Mouse (Mus musculus) layer of hippocampus, adult 2 months (tissue): ENCODE measurements around the gene Sspn. TPM values are rescaled to one million over a fixed set of nuclear protein-coding genes. Genes with fewer than 3 reads are reported as not detected.
A peak's percentile ranks its signal among the peaks of the same experiment; 100 is the strongest.

Experiments used
- DNase-seq, 2 experiments: peaks; one replicate each; pipeline ENCODE4 v3.0.0; 2022; ENCODE audit warnings: low spot score in 2 of 2
- H3K27ac ChIP-seq: fragments of 200-600 bp; 2 replicates; pipeline ENCODE4 v1.8.1; 2022
- H3K4me3 ChIP-seq: fragments of 200-600 bp; 2 replicates; pipeline ENCODE4 v1.8.1; 2022; ENCODE audit warnings: mild to moderate bottlenecking
- CTCF ChIP-seq: fragments of 200-600 bp; conservative IDR thresholded peaks from 2 replicates; pipeline ENCODE4 v1.8.1; 2022; ENCODE audit warnings: antibody characterized with exemption, mild to moderate bottlenecking, moderate library complexity
- total RNA-seq, 2 experiments: library from RNA; stranded (reverse); gene quantifications; 2 replicates each; pipeline ENCODE4 v1.2.3; 2021

Gene Sspn
- total RNA-seq, 2 experiments from 2014 or later, result 4.9 TPM

DNA sequence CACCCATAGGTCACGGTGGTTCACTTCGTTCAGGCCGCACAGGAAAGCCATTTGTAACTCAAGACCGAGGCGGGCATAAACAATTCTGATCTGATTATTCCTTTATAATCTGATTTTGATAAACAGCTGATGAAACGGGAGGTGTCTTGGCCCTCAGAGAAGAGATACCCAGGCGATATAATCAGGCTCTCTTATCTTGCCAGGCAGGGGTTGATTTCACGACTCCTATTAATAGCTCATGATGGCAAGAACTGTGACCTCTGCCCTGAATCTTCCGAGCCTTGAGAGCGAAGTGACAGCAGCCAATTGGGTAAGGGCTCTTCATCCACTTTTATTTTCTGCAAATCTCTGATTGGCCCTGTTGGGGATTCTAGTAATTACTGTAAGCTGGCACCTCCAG, 37.4 kb downstream of the Sspn start:
- H3K27ac ChIP-seq, result peak overlapping the region; percentile 61; the same call in 1 of the 2 replicates
- TF ChIP-seq CTCF, result no peak
- no peak for DNase-seq
- no peak overlapping the region for H3K4me3 ChIP-seq

DNA sequence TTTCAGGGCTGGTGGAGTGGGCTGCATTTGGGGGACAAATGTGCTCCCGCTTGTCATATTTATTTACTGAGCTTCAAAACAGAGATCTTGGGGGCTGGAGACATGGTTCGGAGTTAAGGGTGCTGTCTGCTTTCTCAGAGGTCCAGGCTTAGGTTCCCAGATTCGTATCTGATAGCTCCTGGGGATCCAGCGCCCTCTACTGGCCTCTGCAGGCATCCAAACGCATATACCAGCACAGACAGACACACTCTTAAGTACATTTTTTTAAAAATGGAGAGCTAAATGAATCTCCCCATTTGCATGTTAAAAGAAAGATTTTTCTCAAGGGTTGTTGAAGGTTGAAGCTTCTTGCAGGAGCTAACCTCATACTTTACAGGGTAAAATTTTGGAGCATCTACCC, 38.1 kb downstream of the Sspn start:
- peak; percentile 57 for TF ChIP-seq CTCF
- DNase-seq, result no peak
- no peak overlapping the region for H3K27ac ChIP-seq
- H3K4me3 ChIP-seq, result no peak overlapping the region

DNA sequence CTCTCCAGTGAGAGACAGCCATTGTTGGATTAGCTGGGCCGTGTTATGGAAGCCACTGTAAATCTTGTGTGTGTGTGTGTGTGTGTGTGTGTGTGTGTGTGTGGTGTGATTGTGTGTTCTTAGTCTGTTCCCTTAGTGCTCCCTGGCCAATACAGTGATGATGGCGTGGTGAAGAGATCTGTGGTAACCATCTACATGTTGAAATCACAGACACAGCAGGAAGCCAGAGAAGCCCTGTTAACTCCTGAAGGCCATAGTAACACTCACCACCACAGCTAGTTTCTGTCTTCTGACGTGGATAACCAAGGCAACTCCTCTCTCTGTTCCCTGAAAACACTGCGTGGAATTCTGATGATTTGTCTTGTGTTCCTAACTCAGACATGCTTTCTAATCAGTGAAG, 40.7 kb downstream of the Sspn start:
- DNase-seq, result no peak
- Histone ChIP-seq H3K27ac (no peak overlapping the region), H3K4me3 (no peak overlapping the region)
- no peak for TF ChIP-seq CTCF

DNA sequence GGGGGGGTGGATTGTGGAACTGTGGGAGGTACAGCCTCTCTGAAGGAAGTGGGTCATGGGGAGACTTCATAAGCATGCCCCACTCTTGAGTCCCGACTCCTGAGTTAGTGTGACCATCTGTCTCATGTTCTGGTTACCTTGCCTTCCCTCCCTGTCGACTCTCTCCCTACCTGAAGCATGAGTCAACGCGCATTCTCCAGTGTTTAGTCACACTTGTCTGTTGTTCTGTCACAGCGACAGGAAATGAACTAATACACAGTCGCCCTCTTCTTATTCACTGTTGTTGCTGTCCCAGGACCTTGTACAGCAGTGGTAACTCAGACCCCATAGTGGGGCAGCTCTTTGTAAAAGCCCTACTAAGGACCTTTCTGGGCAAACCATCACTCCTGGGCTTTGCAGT, 41.4 kb downstream of the Sspn start:
- DNase-seq, result no peak
- no peak overlapping the region for H3K4me3 ChIP-seq
- no peak for TF ChIP-seq CTCF
- H3K27ac ChIP-seq, result no peak overlapping the region

DNA sequence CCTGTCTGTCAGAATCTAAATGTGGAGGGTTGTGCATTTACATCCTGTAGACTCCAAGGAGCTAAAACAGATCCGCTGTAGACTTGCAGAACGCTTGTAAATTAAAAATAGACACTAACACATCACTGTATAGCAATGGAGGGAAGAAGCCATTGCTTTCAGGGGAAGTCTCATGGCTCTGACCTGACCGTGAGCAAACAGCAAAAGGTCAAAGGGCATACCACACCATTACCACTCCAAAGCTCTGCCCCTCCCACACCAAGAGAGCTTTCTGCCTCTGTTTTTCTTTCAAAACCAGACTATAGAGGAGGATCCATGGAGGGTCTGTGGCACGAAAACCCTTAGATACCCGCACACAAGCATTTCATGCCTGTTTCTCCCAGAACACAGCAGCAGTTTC, 41.9 kb downstream of the Sspn start:
- Histone ChIP-seq H3K27ac (no peak overlapping the region), H3K4me3 (no peak overlapping the region)
- no peak for TF ChIP-seq CTCF
- DNase-seq, result no peak

DNA sequence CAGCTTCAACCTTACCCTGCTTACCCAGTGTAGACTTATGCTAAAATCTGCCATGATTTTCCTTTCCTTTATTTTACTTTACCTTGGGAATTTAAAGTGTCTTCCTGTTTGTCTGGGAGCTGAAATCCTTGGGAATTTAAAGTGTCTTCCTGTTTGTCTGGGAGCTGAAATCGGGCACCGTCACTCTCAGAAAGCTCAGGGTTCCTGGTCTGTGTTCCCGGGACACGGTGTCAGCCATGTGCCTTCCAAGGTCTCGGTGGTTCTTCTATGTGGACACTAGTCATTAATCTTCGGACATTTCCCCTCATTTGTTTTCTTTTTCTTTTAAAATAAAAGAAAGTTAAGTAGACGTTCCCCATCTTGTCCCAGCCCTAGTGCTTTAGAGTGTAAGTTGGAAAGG, 43.3 kb downstream of the Sspn start:
- H3K4me3 ChIP-seq, result no peak overlapping the region
- no peak for DNase-seq
- TF ChIP-seq CTCF, result no peak

DNA sequence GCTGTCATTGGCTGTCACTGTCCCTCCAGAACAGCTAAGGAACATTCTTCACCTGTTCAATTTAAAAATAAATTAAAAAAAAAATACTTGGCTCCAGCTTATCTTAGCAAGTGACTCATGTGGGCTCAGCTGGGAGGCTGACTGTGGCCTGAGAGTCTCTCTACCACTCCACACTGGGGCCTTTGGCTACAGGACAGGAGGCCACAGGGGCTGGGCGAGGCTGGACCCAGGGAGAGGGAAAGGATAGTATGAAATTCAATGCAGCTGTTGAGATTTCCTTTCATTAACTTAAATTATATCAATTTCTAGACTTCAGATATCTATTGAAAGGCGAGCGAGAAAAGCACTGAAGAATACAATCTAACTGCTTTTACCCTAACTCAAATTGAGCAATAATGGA, 45.9 kb downstream of the Sspn start:
- Histone ChIP-seq H3K27ac (no peak overlapping the region), H3K4me3 (no peak overlapping the region)
- DNase-seq, result no peak
- TF ChIP-seq CTCF, result no peak

More for the DNA sequence above, 43.3 kb downstream of the Sspn start:
- H3K27ac ChIP-seq, result no peak overlapping the region

DNA sequence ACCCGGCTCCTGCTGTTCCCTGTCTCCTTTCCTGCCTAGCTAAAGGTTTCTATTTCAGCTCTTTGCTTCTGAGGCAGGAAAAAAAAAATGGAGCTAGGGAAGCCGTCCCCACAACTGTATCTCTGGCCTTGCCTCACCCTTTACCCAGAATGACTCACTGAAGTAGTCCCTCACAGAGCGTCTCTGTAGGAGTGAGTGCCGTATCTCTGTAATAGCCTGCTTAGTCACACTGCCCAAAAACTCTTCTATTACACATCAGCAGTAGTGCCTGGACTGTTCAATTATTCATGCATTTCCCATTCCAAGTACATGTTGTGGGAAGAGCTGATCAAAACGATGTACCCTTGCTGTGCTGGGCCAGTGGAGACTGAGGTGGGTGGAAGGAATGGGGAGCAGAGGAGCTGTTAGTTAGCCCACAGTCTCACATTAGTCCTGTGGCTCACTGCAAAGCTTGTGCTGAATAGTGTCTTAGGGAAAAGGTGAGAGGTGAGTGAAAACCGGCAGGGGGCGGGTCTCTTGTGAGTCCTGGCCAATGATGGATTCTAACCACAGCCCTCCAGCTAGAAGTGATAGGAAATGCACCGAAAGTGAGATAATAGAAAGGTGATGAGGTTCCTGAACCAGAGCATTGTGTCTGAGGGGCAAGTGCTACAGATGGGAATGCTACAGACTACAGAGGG, 46.5 kb downstream of the Sspn start:
- no peak for TF ChIP-seq CTCF
- H3K27ac ChIP-seq, result no peak overlapping the region
- DNase-seq, result peak in 1 of 2 experiments; percentile 11

DNA sequence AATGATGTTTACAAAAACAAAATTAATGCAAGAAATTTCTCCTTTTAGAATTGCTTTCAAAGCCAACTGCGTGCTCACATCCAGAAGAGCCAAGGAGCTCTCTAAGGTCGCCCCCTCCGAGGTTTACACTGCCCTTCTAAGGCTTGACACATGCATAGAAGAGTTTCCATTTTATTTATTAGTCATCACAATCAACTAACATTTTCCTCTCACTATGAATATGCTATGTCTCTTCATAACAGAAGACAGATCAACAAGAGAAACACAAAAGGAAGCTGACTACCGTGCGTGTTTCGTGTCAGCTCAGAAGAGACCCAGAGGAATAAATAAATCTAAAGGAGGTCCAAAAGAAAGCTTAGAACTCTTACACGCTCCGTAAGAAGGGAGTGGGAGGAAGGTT, 49.6 kb downstream of the Sspn start:
- no peak for TF ChIP-seq CTCF
- DNase-seq, result no peak
- H3K4me3 ChIP-seq, result no peak overlapping the region
- H3K27ac ChIP-seq, result no peak overlapping the region

More for the DNA sequence above, 46.5 kb downstream of the Sspn start:
- no peak overlapping the region for H3K4me3 ChIP-seq

DNA sequence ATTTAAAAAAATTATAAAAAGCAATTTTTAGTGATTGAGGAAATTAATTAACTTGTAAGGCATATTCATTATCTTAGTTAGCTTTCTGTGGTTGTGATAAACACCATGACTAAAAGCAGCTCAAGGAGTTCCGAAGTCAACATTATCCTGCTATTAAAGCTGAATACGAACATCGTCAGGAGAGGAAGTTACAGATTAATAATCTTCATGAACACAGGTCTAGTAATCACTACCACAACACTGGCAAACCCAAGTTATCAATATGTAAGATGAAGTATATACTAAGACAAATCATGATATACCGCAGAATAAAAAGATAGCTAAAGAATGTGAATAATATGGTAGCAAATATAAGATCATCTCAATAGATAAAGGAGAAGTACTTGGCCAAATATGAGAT, 50.9 kb downstream of the Sspn start:
- Histone ChIP-seq H3K4me3 (no peak overlapping the region), H3K27ac (no peak overlapping the region)
- no peak for DNase-seq
- TF ChIP-seq CTCF, result no peak

DNA sequence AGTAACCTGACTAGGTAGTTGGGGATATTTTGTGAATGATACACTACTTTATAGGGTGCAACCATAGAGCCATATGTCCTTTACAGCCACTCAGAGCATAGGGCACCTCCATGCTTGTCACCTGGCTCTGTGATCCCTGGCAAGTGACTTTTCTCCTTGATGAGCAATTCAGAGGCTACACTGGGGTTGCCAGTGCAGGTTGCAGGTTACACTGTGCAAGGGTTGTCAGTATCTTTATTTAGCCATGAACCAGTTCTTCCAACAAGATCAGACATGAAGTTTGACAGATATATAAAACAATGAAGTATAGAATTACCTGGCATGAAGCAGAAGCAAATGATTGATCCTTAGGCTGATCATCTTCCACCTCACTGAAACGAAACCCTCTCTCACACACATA, 59.1 kb downstream of the Sspn start:
- DNase-seq, result no peak

DNA sequence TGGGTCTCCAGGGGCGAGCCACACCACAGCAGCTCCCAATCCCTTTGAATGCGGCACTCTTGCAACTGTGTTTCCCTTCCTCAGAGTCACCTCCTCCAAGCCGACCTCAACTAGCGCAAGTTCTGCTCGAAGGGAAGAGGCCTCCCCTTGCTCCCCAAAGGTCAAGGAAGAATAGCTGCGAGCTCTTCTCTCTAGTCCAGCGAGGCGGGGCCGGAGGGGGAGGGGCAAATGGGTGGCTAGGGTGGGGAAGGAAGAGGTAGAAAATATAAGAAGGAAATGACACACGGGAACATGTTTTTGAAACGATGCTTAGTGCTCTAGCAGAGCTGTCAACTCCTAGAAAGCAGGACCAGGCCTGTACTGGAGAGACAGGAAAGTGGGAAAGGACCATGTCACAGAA, 61.1 kb downstream of the Sspn start:
- no peak for DNase-seq
- Histone ChIP-seq H3K4me3 (no peak overlapping the region), H3K27ac (no peak overlapping the region)
- TF ChIP-seq CTCF, result no peak

More for the DNA sequence above, 59.1 kb downstream of the Sspn start:
- no peak overlapping the region for H3K4me3 ChIP-seq
- no peak overlapping the region for H3K27ac ChIP-seq
- TF ChIP-seq CTCF, result no peak

DNA sequence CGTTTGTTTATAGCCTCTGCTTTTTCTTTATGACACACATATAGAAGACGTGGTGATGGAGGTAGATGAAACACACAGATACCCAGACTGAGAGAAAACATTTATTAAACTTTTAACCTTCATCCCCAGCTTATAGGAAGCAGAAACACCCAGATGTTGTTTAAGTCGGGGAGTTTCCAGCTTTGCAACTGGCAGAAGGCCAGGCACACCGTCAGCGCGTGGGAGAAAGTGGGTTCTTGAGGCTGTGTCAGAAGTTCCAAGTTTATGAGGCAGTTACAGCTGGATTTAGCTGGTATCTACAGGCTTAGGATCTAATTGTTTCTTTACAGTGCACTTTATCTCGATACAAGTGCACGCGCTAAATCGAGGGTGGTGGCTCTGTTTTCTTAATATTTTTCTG, 61.5 kb downstream of the Sspn start:
- no peak overlapping the region for H3K27ac ChIP-seq
- DNase-seq, result no peak
- no peak for TF ChIP-seq CTCF
- no peak overlapping the region for H3K4me3 ChIP-seq

DNA sequence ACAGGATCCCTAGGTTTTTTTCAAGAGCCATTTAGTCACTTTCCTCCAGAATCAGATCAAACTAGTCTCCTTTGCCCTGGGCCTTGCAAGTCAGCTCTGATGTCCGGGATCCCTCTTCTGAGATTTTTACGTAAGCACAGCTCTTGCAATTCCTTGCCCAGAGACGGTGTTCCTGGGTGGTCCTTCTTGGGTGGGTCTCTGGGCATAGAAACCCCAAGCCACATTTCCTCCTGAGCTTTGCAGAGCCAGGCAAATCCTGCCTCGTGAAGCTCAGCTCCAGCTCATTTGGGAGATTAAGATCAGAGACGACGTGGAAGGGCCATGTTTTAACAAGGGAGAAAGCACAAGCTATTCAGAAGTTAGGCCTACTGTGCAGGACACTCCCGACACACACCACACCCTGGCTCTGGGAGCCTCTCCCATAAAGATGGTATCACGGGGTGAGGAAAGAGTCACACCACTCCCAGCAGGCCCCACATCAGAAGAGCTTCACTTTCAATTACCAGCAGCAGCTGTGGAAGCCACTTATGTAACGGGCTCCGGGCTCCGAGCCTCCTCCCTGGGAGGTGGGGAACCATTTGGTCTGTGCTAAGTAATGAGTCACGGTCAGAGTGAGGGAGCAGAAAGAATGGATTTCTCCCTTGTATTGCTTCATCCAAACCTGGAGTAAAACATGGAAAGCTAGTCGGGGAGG, 67.0 kb downstream of the Sspn start:
- H3K27ac ChIP-seq, result peak overlapping the region; percentile 90
- TF ChIP-seq CTCF, result no peak
- H3K4me3 ChIP-seq, result no peak overlapping the region
- peak; percentile 73 to 88 for DNase-seq

DNA sequence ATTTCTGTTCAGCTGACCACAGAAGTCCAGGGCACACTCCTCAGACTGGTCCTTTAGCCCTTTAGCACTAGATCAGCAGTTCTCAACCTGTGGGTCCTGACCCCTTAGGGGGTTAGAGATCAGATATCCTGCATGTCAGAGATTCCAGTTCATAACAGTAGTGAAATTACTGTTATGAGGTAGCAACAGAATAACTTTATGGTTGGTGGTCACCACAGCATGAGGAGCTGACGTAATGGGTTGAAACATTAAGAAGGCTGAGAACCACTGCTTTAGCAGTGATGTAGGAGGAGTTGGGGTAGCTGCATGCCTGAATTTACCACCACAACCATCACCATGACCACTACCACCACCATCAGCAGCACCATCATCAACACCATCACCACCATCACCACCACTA, 69.3 kb downstream of the Sspn start:
- TF ChIP-seq CTCF, result no peak
- Histone ChIP-seq H3K4me3 (no peak overlapping the region), H3K27ac (no peak overlapping the region)
- no peak for DNase-seq
